Mouse (Mus musculus) lung, adult 18-20 months (tissue): ENCODE measurements at regions not wholly inside any gene's neighbourhood (a gene's known extent, or its start where the extent isn't known, plus 50 kb on each side); places are given as distances from the start of the nearest gene placed in this dataset.

Experiments
- DNase-seq, 2 experiments: peaks; one replicate each; pipeline ENCODE4 v3.0.0; 2022; ENCODE audit warnings: mixed read lengths in 2 of 2

- no peak for DNase-seq
Measured at GRCm38 (mm10) chr4:64200808-64201190, 154.0 kb upstream of the Tnc start.

DNA sequence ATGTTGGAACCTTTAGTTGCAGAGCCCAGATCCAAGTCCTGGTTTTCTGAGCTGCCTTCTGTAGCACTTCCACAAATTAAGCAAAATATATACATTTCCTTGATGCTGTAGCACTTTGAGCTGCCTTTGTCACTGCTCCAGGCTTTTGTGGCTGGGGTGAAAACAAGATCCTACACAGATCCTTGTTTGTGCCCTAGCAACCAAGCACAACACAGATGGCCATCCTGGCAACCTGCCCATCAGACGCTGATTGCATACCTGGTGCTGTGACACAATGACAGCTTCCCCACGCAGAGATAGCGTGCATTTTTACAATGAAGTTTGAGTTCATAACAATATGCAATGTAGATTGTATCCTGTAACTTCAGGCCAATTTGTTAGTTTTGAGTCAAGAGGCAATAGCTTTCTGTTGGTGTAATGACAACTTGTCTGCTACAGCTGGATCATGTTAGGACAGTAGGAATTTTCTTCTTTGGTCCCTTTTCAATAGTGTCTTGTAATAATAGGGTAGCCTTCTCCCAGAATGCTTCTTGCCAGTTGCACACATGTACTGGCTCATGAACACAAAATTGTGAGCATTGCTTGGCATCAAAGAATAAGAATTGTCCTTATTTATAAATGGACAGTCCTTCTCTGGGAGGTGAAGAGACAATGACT, 153.5 kb upstream of the Tnc start:
- DNase-seq, result peak in 1 of 2 experiments; percentile 19

DNA sequence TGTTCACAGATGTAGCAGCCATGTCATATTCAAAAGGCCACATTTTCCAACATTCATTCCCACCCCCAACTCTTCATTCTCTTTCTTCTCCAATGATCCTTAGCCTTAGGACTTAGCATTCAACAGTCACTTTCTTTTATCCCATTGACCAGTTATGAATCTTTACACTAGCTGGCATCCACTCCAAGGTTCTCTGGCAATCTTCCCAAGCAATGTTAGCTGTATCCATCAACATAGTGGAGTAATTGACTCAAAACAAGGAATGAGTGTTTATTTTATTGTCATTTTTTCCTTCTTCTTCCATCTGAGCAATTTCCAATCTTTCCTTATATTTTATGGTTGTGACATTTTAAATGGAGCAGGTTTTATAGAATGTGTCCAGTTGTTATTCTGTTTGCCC, 138.2 kb upstream of the Tnc start:
- DNase-seq, result no peak

- DNase-seq, result peak in 1 of 2 experiments; percentile 1
Measured at GRCm38 (mm10) chr4:64175938-64176337, 129.1 kb upstream of the Tnc start.

GRCm38 (mm10) chr4:64171476-64171875, 124.7 kb upstream of the Tnc start:
- no peak for DNase-seq

DNA sequence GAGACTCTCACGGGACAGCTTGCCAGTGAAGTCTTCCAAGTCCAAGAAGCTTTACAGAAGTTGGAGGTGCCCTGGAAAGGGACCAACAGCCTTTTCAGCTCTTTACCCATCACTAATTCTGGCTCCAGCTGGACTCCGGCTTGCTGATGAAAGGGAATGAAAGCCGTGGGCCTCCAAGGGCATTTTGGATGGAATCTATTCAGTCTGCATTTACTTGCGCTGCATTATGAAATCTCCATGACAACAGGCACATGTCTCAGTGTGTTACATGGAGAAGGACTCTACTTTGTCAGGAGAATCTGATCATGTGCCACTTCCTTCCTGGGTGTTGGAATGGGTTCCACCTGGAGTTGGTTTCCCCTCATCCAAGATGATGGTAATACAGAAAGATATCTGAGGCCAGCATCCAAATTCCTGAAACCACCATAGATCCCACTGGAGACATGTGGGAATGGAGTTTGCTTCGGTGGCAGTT, 102.2 kb upstream of the Tnc start:
- DNase-seq, result peak in 1 of 2 experiments; percentile 1

GRCm38 (mm10) chr4:64145924-64146323, 99.1 kb upstream of the Tnc start:
- DNase-seq, result no peak

DNA sequence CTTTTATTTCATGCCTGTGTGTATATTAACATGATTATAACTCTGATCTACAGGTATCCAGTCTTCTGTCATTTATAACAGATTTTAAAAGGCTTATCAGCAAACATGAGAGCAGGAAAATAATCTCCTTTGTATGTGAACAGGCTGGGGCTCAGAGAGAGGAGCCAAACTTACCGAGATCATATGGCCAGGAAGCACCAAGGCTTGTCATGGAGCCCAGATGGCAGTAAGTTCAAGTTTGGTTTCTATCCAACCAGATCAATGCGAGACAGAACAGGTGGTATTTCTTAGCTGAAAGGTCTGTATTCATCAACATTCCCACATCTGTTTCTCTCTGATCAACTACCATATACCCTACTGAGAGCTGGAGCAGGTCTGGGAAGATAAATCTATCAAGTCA, 96.1 kb upstream of the Tnc start:
- DNase-seq, result no peak

GRCm38 (mm10) chr4:64142356-64142787, 95.6 kb upstream of the Tnc start:
- no peak for DNase-seq

GRCm38 (mm10) chr4:64139836-64140235, 93.0 kb upstream of the Tnc start:
- DNase-seq, result peak in 1 of 2 experiments; percentile 6

DNA sequence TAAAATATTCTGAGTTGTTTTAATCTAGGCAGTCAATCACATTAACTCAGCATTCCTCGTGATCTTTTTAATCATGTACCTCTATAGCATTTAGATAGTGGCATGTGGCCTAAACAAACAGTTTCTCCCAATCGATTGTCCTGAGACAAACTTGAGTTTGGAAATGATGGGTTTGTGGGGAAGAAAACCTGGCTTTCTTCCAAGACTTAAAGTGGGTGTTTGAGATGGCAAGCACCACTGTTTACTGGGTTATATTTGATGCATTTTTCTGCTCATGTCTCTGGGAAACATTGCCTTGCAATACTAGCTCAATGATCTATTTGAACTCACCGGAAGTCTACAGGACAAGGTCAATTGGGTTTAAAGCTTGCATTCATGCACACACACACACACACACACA, 88.2 kb upstream of the Tnc start:
- no peak for DNase-seq

DNA sequence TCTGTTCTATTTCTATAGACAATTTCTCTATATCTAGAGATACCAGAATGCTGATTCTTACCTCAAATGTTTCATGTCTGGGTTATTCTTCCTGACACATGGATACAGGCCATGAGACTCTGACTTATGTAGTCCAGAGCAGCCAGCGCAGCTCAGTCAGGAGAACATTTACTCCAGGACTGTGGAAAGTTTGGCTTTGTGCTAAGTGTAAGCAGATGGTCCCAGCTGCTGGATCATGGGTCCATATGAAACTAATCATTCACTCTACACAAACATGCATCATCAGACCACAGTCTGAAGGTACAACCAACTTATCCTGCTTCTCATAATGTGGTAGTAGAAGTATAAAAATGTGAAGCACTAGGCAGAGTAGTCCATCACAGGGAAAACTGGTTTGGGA, 82.5 kb upstream of the Tnc start:
- DNase-seq, result peak; percentile 17 to 28

DNA sequence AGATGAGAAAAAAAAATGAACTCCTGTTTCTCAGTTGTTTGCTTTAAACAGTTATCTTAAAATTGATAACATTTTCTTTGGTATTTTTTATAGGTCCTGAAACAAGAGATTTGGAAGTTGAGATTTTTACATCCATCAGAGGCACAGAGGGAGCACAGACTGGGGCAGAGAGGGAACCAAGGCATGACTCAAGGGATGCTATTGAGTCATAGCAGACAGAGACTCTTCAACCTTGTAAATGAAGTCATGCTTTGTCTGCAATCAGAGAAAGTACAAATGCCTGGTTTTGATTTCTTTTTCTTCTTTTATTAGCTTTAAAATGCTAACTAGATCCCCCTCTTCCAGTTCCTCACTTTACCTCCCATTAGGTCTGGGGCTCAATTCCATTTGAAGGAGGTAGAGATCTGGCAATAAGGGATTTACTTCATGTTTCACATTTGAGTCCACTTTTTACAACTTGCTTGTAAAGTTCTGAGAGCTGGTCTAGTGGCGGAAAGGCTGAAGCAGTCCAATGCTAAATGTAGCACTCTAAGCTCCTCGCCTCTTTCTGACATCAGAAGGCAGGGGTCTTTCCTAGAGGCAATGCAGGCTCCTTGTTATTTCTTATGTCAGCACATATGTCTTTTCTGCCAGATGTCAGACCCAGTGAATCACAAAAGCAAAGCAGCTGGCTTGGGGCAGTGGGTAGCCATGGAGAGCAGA, 77.7 kb upstream of the Tnc start:
- DNase-seq, result no peak

- no peak for DNase-seq
Measured at GRCm38 (mm10) chr4:64123675-64124074, 76.9 kb upstream of the Tnc start.

DNA sequence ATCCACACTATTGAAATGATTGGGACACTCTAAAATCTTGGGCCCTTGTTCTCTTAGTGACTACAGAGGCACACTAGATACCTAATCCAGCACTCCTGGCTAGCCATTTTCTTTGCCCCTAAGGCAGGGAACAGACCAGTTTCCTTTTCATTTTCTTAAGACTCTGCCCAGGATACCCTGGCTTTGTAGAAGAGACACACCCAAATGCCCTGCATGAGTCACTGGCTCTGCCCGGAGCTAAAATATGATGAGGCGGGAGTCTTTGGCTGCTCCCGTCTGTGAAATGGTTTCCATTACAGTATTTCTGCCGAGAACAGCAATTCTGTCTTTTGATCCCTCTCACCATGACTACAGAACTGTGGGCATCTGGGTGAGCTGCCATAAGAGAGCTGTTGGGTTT, 51.4 kb upstream of the Tnc start:
- no peak for DNase-seq
